Mouse (Mus musculus) right cerebral cortex, adult 18-20 months (tissue): Measurements from ENCODE around the gene Inpp5k.

ENCODE experiments used
- DNase-seq: peaks from one replicate; pipeline ENCODE4 v3.0.0; 2022; ENCODE audit warnings: mixed read lengths

The Inpp5k gene

DNA sequence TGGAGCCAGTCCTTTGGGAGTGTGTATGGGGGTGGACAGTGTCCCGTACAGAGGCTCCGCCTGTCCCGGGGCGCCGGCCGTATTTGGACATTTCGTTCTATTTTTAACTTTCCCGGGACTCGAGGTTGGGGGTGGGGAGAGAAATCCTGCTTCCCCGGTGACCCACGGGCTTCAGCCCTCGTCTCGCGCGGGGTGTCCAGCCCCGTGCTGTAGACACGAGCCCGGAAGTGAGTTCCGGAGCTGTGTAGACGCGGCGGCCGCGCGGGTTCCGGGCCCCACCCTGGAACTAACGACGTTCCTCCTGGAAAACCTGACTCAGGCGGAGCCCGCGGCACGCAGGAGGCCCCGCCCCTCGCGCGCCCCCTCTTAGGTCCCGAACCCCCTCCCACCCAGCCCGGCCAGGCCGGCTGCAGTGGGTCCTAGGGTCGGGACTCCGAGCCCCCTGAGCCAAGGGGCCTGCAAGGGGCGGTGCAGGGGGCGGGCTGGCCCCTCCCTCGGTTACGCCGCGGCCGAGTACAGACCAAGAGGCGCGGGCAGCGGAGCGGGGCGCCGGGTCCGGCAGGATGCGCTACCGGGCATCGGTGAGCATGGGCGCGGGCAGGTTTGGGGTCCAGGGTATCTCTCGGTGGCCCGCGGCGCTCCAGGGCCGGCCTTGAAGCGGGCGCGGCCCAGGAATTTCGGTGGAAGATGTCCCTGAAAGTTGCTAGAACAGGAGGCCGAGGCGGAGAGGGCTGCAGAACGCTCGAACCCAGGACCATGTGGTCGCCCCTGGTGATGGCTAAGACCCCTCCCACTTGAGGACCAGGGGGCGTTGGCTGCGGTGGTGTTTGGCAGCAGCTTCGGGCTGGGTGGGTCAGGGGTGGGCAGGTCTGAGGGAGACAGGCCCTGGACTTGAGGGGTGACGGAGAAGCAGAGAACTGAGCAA lies 25.1 kb downstream of the Inpp5k start:
- peak; percentile 59 for DNase-seq

DNA sequence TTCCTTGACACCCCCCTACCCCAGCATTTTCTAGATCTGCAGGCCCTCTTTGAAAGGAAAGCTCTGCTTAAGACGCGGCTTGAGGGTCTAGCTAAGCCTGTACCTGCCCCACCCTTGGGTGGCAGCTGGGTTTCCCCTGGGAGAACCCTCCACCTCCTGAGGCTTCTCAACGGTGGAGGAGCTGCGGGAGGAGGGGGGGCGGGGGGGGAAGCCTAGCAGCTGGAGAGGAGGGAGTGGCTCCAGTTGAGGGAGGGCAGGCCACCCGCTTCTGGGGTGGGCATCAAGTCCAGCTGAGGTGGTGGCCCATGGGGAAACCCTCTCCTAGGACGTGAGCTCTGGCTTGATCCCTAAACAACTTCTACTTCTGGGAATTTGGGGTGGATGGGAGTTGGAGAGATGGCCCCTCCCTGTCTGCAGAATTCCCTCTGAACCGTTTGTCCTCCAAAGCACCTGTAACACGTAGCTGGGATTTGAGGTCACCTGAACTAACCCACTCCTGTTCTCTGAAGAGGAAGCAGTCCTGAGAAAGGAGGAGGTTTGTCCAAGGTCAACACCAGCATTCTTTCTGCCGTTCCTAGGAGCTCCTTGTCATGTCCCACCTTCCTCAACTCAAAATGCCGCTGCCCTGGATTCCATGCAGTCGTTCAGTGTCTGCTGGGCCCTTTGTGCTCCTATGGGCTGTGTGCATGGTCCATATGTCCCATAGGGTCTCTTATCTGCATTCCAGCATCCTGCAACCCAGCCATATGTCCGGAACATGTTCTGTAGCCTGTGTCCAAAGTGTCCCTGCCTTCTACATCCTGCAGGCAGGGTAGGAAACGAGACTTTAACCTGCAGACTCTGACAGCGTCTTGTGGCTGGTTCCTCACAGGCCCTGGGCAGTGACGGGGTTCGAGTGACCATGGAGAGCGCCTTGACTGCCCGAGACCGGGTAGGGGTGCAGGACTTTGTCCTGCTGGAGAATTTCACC lies 26.1 kb downstream of the Inpp5k start:
- DNase-seq, result no peak

DNA sequence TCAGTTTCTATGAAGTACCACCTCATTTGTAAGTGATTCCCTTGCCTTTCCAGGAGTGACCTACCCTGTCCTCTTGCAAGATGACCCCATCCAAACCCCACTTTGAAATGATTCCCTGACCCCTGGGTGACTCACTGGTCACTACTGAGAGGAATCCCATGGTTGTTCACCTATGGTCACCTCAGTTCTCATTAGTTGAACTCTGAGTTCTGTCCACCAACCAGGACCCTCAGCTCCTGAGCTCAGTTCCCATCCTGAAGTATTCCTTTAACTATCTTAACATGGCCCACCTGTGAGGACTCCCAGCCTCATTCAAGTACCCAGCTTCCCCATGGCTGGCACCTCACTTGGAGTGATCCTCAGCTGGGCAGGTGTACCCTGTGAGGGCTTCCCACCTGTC lies 27.1 kb downstream of the Inpp5k start:
- DNase-seq, result no peak

GRCm38 (mm10) chr11:75658311-75658710 lies 27.5 kb downstream of the Inpp5k start:
- DNase-seq, result no peak

DNA sequence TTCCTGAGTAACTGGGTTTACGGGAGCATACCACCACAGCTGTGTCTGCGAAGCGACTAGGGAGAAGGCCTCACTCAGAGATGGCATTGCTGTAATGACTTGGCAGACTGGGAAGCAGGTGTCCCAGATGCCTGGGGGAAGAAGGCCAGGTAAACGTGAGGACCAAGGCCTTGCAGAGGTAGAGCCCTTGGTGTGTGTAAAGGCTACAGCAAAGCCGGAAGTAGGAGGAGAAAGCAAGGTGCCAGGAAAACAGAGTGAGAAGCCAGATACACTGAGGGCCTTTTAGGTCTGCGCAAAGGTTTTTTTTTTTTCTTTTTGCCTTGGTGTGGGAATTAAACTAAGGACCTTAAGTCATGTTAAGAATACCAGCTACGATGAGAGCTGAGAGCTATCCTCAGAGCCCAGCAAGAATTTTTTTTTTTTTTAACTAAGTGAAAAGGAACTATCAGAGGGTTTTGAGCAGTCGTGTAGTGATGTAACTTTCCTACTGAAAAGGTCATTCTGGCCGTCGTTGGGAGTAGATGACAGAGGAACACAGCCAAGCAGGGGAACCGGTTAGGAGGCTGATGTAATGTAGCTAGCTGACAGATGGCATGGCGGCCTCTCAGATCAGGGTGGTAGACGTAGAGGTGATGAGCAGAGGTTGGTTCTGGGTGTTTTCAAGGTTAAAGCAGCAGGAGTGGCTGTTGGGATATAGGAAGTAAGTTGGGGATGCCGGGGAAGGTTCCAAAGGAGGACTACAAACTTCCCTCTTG lies 28.4 kb downstream of the Inpp5k start:
- no peak for DNase-seq

- DNase-seq, result no peak
Observed at GRCm38 (mm10) chr11:75660081-75660590, 29.3 kb downstream of the Inpp5k start.

GRCm38 (mm10) chr11:75660941-75661800 lies 30.4 kb downstream of the Inpp5k start:
- no peak for DNase-seq

DNA sequence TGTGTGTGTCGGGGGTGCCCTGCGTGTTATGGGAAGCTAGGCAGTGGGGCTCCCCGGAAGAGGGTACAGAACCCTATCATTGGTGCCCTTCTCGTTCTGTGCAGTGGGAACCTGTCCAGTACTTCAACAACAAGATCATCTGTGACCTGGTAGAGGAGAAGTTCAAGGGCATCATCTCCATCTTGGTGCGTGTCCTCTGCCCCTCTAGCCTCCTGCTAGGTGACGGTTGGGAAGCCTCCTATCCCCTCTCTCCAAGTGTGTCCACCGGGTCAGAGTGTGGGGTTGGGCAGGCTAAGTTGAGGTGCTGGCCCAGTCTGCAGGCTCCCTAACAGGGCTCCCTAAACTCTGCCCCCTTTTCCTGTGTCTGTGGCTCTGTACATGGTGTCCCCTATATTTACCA lies 31.3 kb downstream of the Inpp5k start:
- DNase-seq, result no peak

DNA sequence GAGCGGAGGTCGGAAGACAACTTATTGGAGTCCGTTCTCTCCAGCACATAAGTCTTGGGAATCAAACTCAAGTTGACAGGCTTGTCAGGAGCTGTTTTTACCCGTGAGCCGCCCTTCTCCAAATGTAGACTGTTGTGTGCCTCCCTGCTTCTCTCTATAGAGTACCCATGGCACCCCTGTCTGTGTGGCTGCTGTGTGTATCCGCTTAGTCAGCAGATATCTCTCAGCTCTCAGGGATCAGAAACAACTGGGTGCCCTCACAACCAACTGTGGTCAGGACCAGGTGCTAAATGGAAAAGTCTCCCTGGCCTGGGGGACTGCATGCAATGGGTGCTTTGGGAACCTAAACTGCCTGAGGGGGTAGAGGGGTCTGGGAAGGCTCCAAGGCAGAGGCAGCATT lies 35.5 kb downstream of the Inpp5k start:
- DNase-seq, result no peak

DNA sequence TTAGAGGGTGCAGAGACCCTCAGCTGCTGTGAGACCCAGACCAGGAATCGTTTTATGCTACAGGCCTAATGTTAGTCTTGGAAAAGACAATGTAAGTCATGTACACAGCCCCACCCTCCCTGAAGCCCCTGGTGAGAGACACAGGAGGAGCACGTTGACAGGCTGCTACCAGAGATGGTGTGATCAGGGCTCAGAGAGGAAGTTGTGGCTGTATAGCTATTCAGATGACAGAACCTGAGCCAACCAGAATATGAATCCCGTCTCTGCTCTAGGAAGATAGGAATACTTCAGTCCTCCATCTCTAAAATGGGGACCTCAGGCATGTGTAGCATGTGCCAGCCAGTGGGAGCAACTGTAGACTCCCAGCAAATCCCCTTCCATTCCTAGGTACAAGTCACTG lies 37.8 kb downstream of the Inpp5k start:
- no peak for DNase-seq

DNA sequence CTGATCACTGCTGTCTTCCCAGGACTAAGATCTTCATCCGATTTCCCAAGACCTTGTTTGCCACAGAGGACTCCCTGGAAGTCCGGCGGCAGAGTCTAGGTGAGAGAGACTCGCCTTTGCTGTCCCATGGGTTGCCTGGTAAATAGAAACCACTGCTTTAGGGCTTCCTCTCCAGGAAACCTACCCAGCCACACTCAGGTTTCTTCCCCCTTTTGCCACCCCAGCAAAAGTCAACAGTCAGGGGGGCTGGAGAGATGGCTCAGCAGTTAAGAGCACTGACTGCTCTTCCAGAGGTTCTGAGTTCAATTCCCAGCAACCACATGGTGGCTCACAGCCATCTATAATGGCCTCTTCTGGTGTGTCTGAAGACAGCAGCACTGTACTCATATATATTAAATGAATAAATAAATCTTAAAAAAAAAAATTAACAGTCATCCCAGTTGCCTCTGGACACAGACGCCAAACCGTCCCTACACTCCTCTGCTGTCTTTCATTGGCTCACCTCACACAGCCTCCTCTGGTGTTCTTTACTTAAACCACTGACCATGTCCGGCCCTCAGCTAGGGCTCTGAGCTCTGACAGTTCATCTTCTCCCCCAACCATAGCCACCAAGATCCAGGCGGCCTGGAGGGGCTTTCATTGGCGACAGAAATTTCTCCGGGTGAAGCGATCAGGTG lies 38.5 kb downstream of the Inpp5k start:
- no peak for DNase-seq

DNA sequence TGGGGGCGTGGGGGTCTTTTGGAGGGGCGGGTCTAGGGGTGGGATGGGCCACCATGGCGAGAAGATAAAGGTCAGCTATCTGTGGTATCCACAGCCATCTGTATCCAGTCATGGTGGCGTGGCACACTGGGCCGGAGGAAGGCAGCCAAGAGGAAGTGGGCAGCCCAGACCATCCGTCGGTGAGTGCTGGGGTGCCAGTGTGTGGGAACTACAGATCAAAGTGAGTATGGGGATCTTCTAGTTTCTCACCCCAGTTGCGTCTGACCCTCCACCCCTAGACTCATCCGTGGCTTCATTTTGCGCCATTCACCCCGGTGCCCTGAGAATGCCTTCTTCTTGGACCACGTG lies 39.0 kb downstream of the Inpp5k start:
- DNase-seq, result no peak

DNA sequence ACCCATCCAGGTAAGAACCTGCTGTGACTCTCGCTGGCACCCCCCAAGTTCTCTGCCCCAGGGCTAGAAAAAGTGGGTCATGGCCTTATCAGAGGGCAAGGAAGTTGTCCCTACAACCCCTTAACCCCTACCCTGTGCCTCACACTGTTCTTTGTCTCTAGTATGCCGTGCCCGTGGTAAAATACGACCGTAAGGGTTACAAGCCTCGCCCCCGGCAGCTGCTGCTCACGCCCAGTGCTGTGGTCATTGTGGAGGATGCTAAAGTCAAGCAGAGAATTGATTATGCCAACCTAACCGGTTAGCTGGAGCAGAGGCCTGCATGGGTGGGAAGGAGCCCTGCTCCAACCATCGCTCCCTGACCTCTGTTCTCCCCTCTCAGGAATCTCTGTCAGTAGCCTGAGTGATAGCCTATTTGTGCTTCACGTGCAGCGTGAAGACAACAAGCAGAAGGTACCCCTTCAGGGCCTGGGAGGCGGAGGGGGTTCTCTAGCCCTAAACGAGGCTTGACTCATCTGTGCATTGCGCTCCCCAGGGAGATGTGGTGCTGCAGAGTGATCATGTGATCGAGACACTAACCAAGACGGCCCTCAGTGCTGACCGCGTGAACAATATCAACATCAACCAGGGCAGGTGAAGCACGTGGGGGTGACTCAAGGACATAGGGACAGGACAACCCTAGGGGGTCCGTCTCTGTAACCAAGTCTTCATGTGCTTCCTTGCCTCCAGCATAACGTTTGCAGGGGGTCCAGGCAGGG lies 40.8 kb downstream of the Inpp5k start:
- DNase-seq, result no peak

DNA sequence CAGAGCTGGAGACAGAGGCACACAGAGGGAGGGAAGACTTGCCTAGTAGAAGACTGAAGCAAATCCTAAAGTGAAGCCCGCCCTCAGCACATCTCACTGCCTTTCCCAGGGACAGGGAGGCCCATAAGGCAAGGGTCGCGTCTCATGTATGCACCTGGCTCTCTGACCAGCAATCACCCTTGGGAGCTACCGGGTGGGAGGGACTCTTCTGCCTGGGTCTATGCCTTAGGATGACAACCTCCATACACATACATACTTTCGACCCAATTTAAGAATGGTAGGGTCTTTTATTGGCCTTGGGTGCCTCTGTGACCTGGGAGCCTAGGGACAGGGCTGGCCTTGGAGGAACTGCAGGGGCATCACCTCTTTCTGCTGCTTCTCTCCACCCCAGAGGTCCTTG lies 42.6 kb downstream of the Inpp5k start:
- no peak for DNase-seq

GRCm38 (mm10) chr11:75674875-75675274 lies 44.1 kb downstream of the Inpp5k start:
- DNase-seq, result no peak

DNA sequence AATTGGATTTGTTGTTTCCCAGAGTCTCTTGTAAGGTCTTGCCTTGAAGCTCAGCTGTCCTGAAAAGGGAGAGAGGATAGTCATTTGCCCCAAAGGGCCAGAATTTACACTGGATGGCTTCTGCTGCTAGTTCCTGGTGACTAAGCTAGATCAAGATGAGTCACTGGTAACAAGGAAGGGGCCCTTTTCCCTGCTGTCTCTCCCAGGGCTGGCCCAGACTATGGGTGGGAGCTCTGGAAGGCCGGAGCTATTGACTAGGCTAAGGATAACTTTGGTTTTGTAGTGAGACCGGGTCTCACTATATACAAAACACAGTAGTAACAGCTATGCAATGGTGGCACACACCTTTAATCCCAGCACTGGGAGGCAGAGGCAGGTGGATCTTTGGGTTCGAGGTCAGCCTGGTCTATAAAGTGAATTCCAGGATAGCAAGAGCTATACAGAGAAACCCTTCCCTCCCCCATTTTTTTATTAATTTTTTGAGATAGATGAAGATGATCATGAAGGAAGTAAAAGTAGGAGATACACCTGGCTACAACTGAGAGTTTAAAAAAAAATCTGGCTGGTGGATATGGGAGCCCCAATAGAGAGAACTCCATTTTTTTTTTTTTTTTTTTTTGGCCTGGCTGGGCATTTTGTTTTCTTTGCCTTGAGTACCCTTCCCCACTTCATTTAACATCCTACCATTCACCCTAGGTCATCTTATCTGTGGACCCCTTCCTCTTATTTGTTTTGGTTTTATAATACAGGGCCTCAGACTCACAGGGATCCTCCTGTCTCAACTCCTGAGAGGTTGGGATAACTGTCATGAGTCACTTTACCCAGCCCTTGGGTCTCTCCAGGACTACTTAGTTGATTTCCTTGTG lies 47.3 kb downstream of the Inpp5k start:
- no peak for DNase-seq

GRCm38 (mm10) chr11:75678747-75679438 lies 48.1 kb downstream of the Inpp5k start, which contains the start of gene Crk:
Gene Crk, plus strand, starts transcription at chr11:75679259.
- peak; percentile 98 for DNase-seq

DNA sequence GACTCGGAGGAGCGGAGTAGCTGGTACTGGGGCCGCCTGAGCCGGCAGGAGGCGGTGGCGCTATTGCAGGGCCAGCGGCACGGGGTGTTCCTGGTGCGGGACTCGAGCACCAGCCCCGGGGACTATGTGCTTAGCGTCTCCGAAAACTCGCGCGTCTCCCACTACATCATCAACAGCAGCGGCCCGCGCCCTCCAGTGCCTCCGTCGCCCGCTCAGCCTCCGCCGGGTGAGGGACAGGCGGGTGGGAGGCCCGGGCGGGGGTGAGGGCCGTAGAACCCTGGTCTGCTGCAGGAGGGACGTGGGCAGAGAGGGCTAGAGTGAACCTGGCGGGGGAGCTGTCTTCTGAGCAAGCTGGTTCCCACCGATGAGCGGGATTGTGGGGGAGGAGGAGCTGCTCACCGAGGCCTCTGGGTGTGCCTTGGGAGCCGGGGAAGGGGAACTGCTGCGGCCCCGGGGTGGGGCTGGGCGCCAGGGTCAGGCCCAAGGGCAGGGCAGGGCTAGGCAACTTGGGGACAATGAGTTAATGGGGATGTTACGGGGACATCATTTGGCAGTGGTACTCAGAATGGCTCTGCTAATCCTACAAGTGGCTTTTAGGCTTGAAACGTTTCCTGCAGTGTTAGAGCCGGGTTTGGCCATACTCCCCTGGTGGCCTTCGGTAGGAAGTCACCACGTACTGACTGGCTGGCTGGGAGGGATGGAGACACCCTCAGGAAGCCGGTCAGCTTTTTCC lies 48.8 kb downstream of the Inpp5k start:
- peak; percentile 59 for DNase-seq
